Mouse (Mus musculus): Measurements from ENCODE around the gene Foxd1. TPM values are rescaled to one million over a fixed set of nuclear protein-coding genes. Genes with fewer than 3 reads are reported as not detected.

Foxd1 gene
- total RNA-seq, 2 experiments from 2014 or later: 1.1 to 2.1 TPM

DNA sequence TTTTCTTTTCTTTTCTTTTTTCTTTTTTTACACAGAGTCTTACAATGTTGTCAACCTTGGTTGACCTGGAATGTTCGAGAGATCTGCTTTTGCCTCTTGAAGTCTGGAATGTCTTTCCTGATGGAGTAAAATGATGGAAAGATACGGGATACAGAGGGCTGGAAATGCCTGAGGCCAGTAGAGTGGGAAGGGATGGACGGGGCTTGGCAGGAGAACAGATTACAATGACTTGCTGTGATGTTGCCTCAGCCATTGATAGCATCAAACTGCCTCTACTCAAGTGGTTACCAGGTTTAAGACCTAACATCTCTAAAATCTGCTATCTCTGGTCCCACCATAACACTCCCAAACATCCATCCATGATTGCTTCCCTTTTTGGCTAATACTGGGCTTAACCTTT lies 20.9 kb downstream of the Foxd1 start:
- no peak for DNase-seq (ENCODE audit: low spot score in 2 of 2)
- intact Hi-C loops (cut with DNase I): no loop called here

DNA sequence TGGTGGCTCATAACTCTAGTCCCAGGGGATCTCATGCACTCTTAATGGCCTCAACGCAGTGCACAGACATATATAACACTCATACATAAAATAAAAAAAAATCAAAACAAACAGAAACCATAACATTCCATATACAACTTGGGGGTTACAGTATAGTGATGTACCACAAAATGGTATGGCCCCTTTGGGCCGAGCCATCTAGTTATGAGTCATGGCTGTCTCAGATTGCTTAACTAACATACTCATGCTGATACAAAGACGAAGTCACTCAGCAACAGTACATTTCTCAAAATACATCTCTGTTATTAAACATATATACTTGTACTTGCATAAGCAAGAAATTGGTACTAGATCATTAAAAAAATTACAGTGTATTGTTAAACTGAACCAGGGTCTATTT lies 23.7 kb downstream of the Foxd1 start:
- intact Hi-C loops (cut with DNase I): no loop called here
- DNase-seq (ENCODE audit: low spot score in 2 of 2): no peak

DNA sequence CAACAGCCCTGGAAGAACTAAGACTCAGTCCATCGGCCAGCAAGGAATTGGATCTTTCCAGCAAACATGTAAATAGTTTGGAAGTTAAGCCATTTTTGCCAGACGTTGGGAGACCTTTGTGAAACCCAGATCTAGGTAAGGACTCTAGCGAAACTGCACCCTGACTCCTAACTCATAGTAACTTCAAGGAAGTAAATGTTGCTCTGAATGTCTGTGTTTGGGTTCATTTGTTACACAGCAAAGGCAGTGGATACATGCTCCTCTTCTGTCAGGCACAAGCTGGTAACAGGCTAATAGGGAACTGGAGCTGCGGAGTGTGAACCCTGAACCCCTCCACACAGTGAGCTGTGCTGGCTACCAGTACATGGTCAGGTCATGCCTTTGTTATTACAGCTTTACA lies 28.7 kb downstream of the Foxd1 start:
- intact Hi-C loops (cut with DNase I): no loop called here
- no peak for DNase-seq (ENCODE audit: low spot score in 2 of 2)

DNA sequence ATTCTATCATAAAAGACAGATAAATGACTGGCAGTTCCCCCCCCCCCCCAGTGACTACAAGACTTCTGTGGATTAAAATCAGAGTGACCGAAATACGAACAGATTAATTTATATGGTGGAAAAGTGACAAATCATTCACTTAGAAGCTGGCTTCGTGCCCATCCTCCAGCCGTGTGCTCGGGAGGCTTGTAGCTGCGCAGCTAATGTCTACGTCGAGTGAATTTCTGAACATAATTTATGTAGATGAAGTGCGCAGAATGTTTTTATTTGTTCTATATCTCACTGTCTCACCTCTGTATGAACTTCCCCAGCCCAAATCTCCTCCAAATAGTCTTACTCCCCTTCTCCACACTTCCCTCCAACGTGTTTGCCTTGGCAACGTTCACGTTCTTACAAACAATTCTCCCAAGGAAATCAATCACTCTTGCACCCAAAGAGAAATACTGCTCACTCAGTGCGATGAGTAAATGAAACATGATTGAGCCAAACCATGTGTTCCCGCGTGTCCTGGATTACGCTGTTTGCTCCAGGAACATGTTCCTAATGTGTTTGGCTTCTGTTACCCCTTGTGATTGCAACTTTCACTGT lies 30.0 kb downstream of the Foxd1 start:
- intact Hi-C loops (cut with DNase I): no loop called here

DNA sequence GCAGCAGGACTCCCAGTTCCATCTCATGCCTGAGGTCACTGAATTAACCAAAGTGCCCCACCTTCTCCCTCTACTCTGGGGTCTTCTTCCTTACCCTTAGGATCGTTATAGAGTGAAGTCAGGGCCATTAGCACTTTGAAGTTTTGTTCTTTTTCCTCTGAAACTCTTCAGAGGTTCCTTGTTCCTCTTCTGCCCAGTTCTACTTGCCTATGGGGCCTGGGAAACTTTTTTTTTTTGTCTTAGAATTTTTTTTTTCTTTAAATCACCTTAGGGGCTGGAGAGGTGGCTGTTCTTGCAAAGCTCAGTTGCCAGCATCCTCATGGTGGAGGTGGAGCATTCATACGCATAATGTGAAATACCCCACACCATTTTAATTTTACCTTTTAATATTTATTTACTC lies 31.8 kb downstream of the Foxd1 start:
- intact Hi-C loops (cut with DNase I): no loop called here
- no peak for DNase-seq (ENCODE audit: low spot score in 2 of 2)

More for the DNA sequence above, 30.0 kb downstream of the Foxd1 start:
- DNase-seq (ENCODE audit: low spot score in 2 of 2): no peak

DNA sequence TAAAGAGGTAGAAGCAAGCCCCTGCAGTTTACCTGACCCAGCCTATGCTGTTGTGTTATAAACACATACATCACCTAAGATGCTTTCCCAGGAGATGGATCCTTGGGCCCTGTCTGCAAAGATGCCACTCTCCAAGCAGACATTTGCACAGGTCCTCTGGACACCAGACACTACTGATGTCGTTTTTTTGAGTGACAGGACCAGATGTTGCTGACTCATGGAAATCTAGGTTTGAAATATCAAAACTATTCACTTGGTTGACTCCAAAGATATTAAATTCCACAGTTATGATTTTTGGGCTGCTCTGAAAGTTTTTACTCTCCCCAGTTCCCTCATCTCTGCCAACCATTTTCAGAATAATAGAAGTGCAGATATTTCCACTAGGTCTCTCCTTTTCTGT lies 35.0 kb downstream of the Foxd1 start:
- intact Hi-C loops (cut with DNase I): no loop called here
- no peak for DNase-seq (ENCODE audit: low spot score in 2 of 2)

DNA sequence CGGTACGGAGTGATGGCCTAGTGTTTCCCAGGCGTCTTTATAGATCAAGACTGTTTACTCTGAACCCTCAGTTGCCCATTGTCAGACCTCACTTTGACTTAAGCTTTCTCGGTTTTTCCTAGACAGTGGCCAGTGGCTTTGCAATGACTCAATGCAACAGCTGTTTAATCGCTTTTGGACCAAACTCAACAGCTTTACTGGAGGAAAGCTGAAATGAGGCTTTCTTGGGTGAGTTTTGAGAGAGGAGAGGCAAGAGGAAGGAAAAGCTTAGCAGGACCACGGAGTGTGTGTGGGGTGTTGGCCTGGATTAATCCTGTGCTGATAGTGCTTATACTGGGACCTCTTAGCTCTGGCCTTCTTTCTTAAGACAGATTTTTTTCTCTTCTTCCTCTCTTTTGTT lies 36.3 kb downstream of the Foxd1 start:
- DNase-seq (ENCODE audit: low spot score in 2 of 2): no peak
- intact Hi-C loops (cut with DNase I): no loop called here

DNA sequence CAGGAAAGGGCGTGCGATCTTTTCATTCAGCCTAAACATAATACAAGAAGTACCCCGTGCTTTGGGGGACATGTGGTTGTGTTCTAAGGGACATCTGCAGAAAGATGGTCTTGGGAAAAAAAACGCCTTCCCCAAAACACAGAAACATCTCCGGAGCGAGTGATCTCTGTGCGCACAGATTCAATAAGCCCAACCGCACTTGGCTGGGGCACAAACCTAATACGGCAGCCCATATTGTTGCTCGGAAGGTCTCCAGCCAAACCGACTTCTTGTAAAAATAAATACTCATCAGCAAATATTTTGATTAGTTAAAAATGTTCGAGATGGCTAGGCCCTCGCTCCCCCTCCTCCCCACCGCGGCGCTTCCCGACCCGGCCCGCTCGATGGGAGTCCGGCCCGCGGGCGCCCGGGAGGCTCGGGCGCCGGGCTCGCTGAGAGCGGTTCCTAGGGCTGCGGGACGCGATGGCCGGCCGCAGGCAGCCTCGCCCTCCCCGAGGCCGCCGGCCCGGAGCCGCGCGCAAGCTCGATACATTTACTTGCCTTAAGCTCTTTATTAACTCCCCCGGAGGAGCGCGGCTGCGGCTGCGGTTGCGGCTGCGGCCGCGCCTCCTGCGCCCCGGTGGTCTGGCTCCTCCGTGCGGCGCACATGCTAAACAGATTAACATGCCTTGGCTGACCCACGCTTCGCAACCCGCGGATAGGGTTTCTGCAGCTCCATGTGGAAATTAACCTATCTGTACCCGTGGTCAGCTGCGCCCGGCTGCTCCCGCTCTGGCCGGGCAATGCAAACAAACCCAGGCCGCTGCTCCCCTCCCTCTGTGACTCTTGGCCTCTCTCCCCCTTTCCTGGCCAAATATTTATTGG lies 37.0 kb downstream of the Foxd1 start:
- DNase-seq (ENCODE audit: low spot score in 2 of 2): no peak
- intact Hi-C loops (cut with DNase I): no loop called here

DNA sequence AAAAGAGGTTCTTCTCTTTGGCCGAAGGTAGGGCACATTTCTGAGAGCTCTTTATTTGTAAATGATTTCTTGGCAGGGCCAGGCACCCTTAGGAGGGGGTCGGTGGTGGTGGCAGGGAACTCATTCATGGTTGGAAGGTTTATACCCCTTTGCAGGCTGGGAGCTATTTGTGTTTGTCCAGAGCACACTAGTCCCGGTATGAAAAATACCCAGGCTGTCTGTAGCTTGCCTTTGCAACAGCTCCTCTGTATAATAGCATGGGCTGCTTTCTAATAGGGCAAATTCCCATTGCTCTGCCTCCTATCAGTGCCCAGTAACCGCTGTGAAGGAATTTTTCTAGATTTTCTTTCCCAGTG lies 37.6 kb downstream of the Foxd1 start:
- intact Hi-C loops (cut with DNase I): no loop called here
- DNase-seq (ENCODE audit: low spot score in 2 of 2): no peak

DNA sequence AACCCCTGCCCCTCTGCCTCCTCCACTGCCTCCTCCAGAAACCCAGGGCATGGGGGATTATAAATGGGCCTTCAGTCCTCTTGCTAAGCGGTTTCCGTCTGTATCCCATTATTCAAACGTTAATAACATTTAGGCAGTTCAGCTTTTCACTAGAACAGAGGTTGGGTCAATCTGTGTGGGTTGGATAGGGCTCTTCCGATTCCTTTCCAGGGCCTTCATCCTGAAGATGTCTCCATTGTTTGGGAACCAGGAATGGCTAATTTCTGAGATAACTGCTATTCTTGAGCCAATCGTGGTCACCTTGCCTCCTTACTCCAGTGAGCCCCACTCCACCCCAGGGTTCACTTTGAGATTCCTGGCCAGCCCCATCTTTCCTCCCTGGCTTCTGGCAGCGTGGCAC lies 38.0 kb downstream of the Foxd1 start:
- intact Hi-C loops (cut with DNase I): no loop called here

DNA sequence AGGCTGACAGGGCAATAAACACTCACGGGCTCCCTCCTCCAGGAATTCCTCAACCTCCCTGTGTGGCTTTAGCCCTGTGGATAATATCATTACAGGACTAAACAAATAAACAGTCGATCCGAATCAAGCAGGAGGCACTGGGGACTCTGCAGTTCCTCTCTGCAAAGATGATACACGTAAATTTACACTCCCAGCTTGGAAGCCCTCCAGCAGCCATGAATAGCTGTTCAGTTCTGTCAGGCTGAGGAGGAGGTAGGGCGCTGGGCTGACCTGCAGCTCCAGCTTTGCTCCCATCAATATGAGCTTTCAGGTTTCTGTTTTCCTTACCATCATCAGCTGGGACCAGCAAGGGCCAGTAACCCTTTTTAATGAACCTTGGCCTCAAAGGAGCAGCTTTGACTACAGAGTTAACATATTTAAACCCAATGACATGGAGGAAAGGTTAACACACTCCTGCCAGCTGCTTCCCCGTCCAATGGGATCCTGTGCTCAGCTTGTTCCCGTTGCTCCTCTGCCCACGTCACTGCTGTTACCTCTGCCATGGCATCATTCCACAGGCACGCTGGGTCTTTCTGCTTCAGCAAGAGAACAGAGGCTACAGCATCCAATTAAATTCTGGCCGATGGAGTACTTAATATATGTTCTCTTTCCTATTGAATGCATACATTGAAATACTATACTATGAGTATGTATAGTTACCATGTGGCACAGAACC lies 39.5 kb downstream of the Foxd1 start:
- no peak for DNase-seq (ENCODE audit: low spot score in 2 of 2)

More for the DNA sequence above, 38.0 kb downstream of the Foxd1 start:
- DNase-seq (ENCODE audit: low spot score in 2 of 2): no peak

More for the DNA sequence above, 39.5 kb downstream of the Foxd1 start:
- intact Hi-C loops (cut with DNase I): no loop called here

Other genes starting within 250 kb of the Foxd1 start
- gene Arhgef28, start 147.8 kb upstream of the Foxd1 start, total RNA-seq (2021): 10 to 100 TPM; 33.0 to 40.7 TPM
- 10 to 100 TPM; 19.5 to 21.2 TPM for gene Utp15, start 91.2 kb upstream of the Foxd1 start, total RNA-seq (2021)
- 10 to 100 TPM; 48.3 to 53.0 TPM for gene Ankra2, start 91.2 kb upstream of the Foxd1 start, total RNA-seq (2021)
- not detected for gene Gm21976, start 74.4 kb upstream of the Foxd1 start, total RNA-seq (2021)
- 100 to 1,000 TPM; 170 to 181 TPM for gene Btf3, start 37.2 kb upstream of the Foxd1 start, total RNA-seq (2021)
- not detected for gene Gm10320, start 137.8 kb downstream of the Foxd1 start, total RNA-seq (2021)